Mouse (Mus musculus) monocyte, adult 5-6 weeks (primary cell): ENCODE results near the gene Nup62cl. TPM values are rescaled to one million over a fixed set of nuclear protein-coding genes. Genes with fewer than 3 reads are reported as not detected.

Experiments used
- ATAC-seq: fragments of 153-309, 156-312 bp; replicated peaks from 2 replicates; pipeline ENCODE4 v1.8.0; 2017; ENCODE audit warnings: mild to moderate bottlenecking; ENCODE audit not compliant: low TSS enrichment, insufficient number of reproducible peaks, severe bottlenecking, poor library complexity, low FRiP score
- total RNA-seq: library from RNA; stranded (forward); fragments of 200-1000, 200-491, 200-594 nt; gene quantifications from 3 replicates; pipeline ENCODE4 v1.2.3, GENCODE M21; 2017

Gene Nup62cl
- not detected in 3 replicates for total RNA-seq

GRCm38 (mm10) chrX:140062135-140062975 is at the start of gene Nup62cl, which contains the start of gene Pih1h3b:
Nup62cl (minus strand) TSS chrX:140062712.
Pih1h3b (plus strand) TSS chrX:140062879.
- no peak for ATAC-seq

GRCm38 (mm10) chrX:140094066-140094465 is 31.6 kb upstream of the Nup62cl start:
- no peak for ATAC-seq

- no peak for ATAC-seq
Measured at GRCm38 (mm10) chrX:140082535-140082934, 20.0 kb upstream of the Nup62cl start.

- no peak for ATAC-seq
Measured at GRCm38 (mm10) chrX:140060886-140061874, 1.3 kb downstream of the Nup62cl start.

GRCm38 (mm10) chrX:139998691-139999065 is 63.8 kb downstream of the Nup62cl start:
- no peak for ATAC-seq

GRCm38 (mm10) chrX:139997740-139998690 is 64.5 kb downstream of the Nup62cl start, which contains the start of gene Rbm41:
Rbm41 (minus strand) TSS chrX:139998595.
- peak; percentile 76; the same call in 1 of the 2 replicates for ATAC-seq

- ATAC-seq = no peak
Measured at GRCm38 (mm10) chrX:139982115-139982514, 80.4 kb downstream of the Nup62cl start.

Other genes starting within 250 kb of the Nup62cl start
- gene Morc4, start 191.0 kb downstream of the Nup62cl start, total RNA-seq = not detected in 3 replicates
- gene Rbm41, start 64.1 kb downstream of the Nup62cl start, total RNA-seq = 16.1 to 31.8 TPM (median 25.9 TPM) in 3 replicates
- 0.29 TPM in 1 of 3 replicates, not detected in the others for gene Pih1h3b, start 167 bp upstream of the Nup62cl start, total RNA-seq